Mouse (Mus musculus) liver, postnatal 0 days (tissue): Measurements from ENCODE around the gene Tspan18. TPM values are rescaled to one million over a fixed set of nuclear protein-coding genes. Genes with fewer than 3 reads are reported as not detected.
A peak's percentile ranks its signal among the peaks of the same experiment; 100 is the strongest.

Experiments used
- ATAC-seq: fragments of 200-750 bp; cut with Nextera tagmentation; 2 replicates; pipeline ENCODE4 v1.8.0; 2017; ENCODE audit warnings: mild to moderate bottlenecking, moderate library complexity
- DNase-seq: peaks from one replicate; pipeline ENCODE4 v3.0.0-alpha.2; 2016
- H3K27ac ChIP-seq: fragments of 300-500 bp; sonication (generic); 2 replicates; pipeline ENCODE4 v1.5.1; 2014; ENCODE audit warnings: antibody characterized with exemption, moderate library complexity, mild to moderate bottlenecking, low read depth
- H3K27me3 ChIP-seq: fragments of 300-500 bp; sonication (generic); 2 replicates; pipeline ENCODE4 v1.6.1; 2014; ENCODE audit warnings: low read length, control low read depth, mixed read lengths; ENCODE audit not compliant: insufficient read depth
- H3K36me3 ChIP-seq: fragments of 300-500 bp; sonication (generic); replicated peaks from 2 replicates; pipeline ENCODE4 v1.6.1; 2014; ENCODE audit warnings: mild to moderate bottlenecking, control low read depth, low read length, moderate library complexity, mixed read lengths; ENCODE audit not compliant: insufficient read depth
- H3K4me1 ChIP-seq: fragments of 300-500 bp; sonication (generic); 2 replicates; pipeline ENCODE4 v1.6.1; 2014; ENCODE audit warnings: antibody characterized with exemption, mild to moderate bottlenecking, control low read depth; ENCODE audit not compliant: insufficient read depth
- H3K4me2 ChIP-seq: fragments of 300-500 bp; sonication (generic); 2 replicates; pipeline ENCODE4 v1.6.1; 2014; ENCODE audit warnings: low read depth, mild to moderate bottlenecking, low read length, moderate library complexity, mixed read lengths
- H3K4me3 ChIP-seq: fragments of 300-500 bp; sonication (generic); 2 replicates; pipeline ENCODE4 v1.5.1; 2014; ENCODE audit warnings: low read depth, low read length
- H3K9ac ChIP-seq: fragments of 300-500 bp; sonication (generic); replicated peaks from 2 replicates; pipeline ENCODE4 v1.6.1; 2014; ENCODE audit warnings: mild to moderate bottlenecking, moderate library complexity
- H3K9me3 ChIP-seq: fragments of 300-500 bp; sonication (generic); 2 replicates; pipeline ENCODE4 v1.6.1; 2016; ENCODE audit warnings: mild to moderate bottlenecking, control low read depth, low read length, mixed read lengths
- CTCF ChIP-seq: sonication (generic); IDR thresholded peaks from 2 replicates; pipeline ENCODE4 v1.5.1; 2016; ENCODE audit warnings: antibody characterized with exemption, low read depth
- EP300 ChIP-seq: IDR thresholded peaks from 2 replicates; pipeline ENCODE4 v1.6.1; 2016; ENCODE audit warnings: antibody characterized with exemption, low read depth, mild to moderate bottlenecking
- WGBS: fragments of 180-500 bp; shearing (Covaris S2); extraction: QIAGEN DNeasy Blood & Tissue Kit; methylation state at CpG from one replicate; pipeline ENCODE4 v1.1.7; 2014; ENCODE audit not compliant: insufficient replicate concordance; 5-methylcytosine and 5-hydroxymethylcytosine counted together
- polyA plus RNA-seq: library from polyadenylated mRNA; unstranded; fragments of >200 nt; fragmentation: Nextera tagmentation; extraction: Ambion mirVana; gene quantifications from 2 replicates; pipeline ENCODE4 v1.2.1, GENCODE M21; 2015

Tspan18 gene
- polyA plus RNA-seq, 1 experiment from 2014 or later: 2.6 TPM

GRCm38 (mm10) chr2:93284625-93285024 is 49.7 kb downstream of the Tspan18 start:
- no peaks in the 10 kb centered on the region for H3K27me3 ChIP-seq
- no peak for TF ChIP-seq EP300
- TF ChIP-seq CTCF: no peak
- no peaks in the 10 kb centered on the region for H3K36me3 ChIP-seq
- no peak overlapping the region for H3K4me2 ChIP-seq
- H3K4me3 ChIP-seq: no peak overlapping the region
- no peaks in the 10 kb centered on the region for H3K4me1 ChIP-seq
- H3K9me3 ChIP-seq: no peaks in the 10 kb centered on the region
- no peak for ATAC-seq
- no peak overlapping the region for H3K27ac ChIP-seq
- WGBS: 64% methylated on average over 2 of the region's 2 CpGs
- no peak for DNase-seq
- no peak overlapping the region for H3K9ac ChIP-seq

GRCm38 (mm10) chr2:93283481-93284293 is 50.6 kb downstream of the Tspan18 start:
- H3K4me1 ChIP-seq: no peaks in the 10 kb centered on the region
- H3K4me2 ChIP-seq: no peak overlapping the region
- TF ChIP-seq EP300: no peak
- no peak for TF ChIP-seq CTCF
- no peaks in the 10 kb centered on the region for H3K27me3 ChIP-seq
- no peaks in the 10 kb centered on the region for H3K9me3 ChIP-seq
- DNase-seq (no peak), ATAC-seq (no peak)
- WGBS: 68% methylated on average over 7 of the region's 7 CpGs
- no peak overlapping the region for H3K4me3 ChIP-seq
- H3K27ac ChIP-seq: no peak overlapping the region
- no peaks in the 10 kb centered on the region for H3K36me3 ChIP-seq
- no peak overlapping the region for H3K9ac ChIP-seq

GRCm38 (mm10) chr2:93282636-93283035 is 51.7 kb downstream of the Tspan18 start:
- Histone ChIP-seq H3K36me3 (no peaks in the 10 kb centered on the region), H3K27me3 (no peaks in the 10 kb centered on the region), H3K4me3 (no peak overlapping the region), H3K27ac (no peak overlapping the region), H3K9ac (no peak overlapping the region), H3K9me3 (no peaks in the 10 kb centered on the region), H3K4me1 (no peaks in the 10 kb centered on the region), H3K4me2 (no peak overlapping the region)
- DNase-seq (no peak), ATAC-seq (no peak)
- no peak for TF ChIP-seq CTCF
- TF ChIP-seq EP300: no peak
- 75% methylated on average over 4 of the region's 4 CpGs for WGBS

GRCm38 (mm10) chr2:93281466-93281865 is 52.8 kb downstream of the Tspan18 start:
- WGBS: 66% methylated on average over 6 of the region's 6 CpGs
- no peak overlapping the region for H3K27ac ChIP-seq
- DNase-seq: no peak
- ATAC-seq: no peak
- no peaks in the 10 kb centered on the region for H3K27me3 ChIP-seq
- no peak overlapping the region for H3K4me2 ChIP-seq
- no peak for TF ChIP-seq CTCF
- TF ChIP-seq EP300: no peak
- no peaks in the 10 kb centered on the region for H3K4me1 ChIP-seq
- H3K36me3 ChIP-seq: no peaks in the 10 kb centered on the region
- no peaks in the 10 kb centered on the region for H3K9me3 ChIP-seq
- H3K4me3 ChIP-seq: no peak overlapping the region
- H3K9ac ChIP-seq: no peak overlapping the region

- 89% methylated on average over 2 of the region's 2 CpGs for WGBS
- H3K4me1 ChIP-seq: no peaks in the 10 kb centered on the region
- ATAC-seq (no peak), DNase-seq (no peak)
- H3K27me3 ChIP-seq: no peaks in the 10 kb centered on the region
- H3K27ac ChIP-seq: no peak overlapping the region
- TF ChIP-seq CTCF (no peak), EP300 (no peak)
- no peaks in the 10 kb centered on the region for H3K36me3 ChIP-seq
- no peak overlapping the region for H3K4me3 ChIP-seq
- no peaks in the 10 kb centered on the region for H3K9me3 ChIP-seq
- H3K9ac ChIP-seq: no peak overlapping the region
- no peak overlapping the region for H3K4me2 ChIP-seq
Measured at GRCm38 (mm10) chr2:93280117-93280620, 54.1 kb downstream of the Tspan18 start.

GRCm38 (mm10) chr2:93278181-93278975 is 55.9 kb downstream of the Tspan18 start:
- Histone ChIP-seq H3K9me3 (no peaks in the 10 kb centered on the region), H3K9ac (no peak overlapping the region), H3K27me3 (no peaks in the 10 kb centered on the region), H3K36me3 (no peaks in the 10 kb centered on the region), H3K4me2 (no peak overlapping the region), H3K27ac (no peak overlapping the region), H3K4me1 (no peaks in the 10 kb centered on the region), H3K4me3 (no peak overlapping the region)
- DNase-seq: no peak
- WGBS: 42% methylated on average over 11 of the region's 11 CpGs
- TF ChIP-seq EP300: no peak
- peak; percentile 16; the same call in 1 of the 2 replicates for TF ChIP-seq CTCF
- ATAC-seq: no peak
